In the genomic region with DNA sequence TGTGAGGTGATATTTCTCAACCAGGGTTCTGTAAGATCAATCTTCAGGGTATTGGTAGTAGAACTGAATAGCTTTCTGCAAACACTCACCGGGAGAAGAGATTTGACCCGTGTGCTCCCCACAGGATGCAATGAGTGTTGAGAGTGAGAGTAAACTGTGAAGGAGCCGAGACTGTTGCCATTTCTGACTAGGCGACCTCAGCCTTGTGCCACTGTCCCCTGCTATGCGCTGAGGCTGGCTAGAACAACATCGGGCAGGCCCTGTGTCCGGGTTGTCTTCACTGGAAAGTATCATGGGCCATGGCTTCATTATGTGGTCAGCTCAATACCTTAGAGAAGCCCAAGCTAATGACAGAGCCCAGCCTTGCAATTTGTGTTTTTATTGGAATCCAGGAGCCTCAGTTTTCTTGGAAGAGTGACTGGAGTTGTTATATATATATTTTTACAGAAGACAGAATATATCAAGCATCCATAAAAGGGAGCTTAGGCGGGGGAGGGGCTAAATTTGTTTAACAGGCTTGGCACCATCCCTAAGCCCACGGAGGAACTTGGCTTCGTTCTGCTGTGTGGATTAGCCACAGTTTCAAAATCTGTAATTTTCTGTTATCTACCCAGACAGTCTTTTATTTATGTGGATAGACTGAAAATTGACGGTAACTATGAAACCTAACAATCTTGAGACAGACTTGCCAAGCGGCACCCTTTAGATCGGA, we compare ENCODE assay signal across 9 mouse cellular contexts. TPM values are rescaled to one million over a fixed set of nuclear protein-coding genes. Genes with fewer than 3 reads are reported as not detected.
A peak's percentile ranks its signal among the peaks of the same experiment; 100 is the strongest.
DNase-seq lines count a peak whose midpoint lies in the region; ATAC-seq and TF ChIP-seq lines count a peak whose summit lies in the region.
"Had no signal": no experiment of that assay in that cellular context is flagged by ENCODE, and none has a peak within 500 bp of the region (broad histone marks: within the 10 kb centered on the region; RNA-seq: fewer than 3 reads in every experiment).

No protein-coding gene starts in this region.

- H3K9me3 ChIP-seq in heart, embryonic 16.5 days (replicated peaks; ENCODE audit: control insufficient read depth, low read length): no peaks in the 10 kb centered on the region
- no peaks in the 10 kb centered on the region for H3K9me3 ChIP-seq in neural tube, embryonic 15.5 days (replicated peaks)
- H3K9me3 ChIP-seq in heart, postnatal 0 days (replicated peaks; ENCODE audit: control insufficient read depth, low read length): no peaks in the 10 kb centered on the region
- no peaks in the 10 kb centered on the region for H3K9me3 ChIP-seq in stomach, embryonic 15.5 days

- H3K4me2 ChIP-seq in heart, embryonic 16.5 days (ENCODE audit: low read depth, low read length): peak overlapping the region; percentile 40; the same call in 1 of the 2 replicates
- peak overlapping the region; percentile 26 for H3K4me2 ChIP-seq in neural tube, embryonic 15.5 days
- H3K4me2 ChIP-seq in heart, postnatal 0 days (ENCODE audit: low read depth, low read length): peak overlapping the region; percentile 31; the same call in 1 of the 2 replicates
- H3K4me2 ChIP-seq in stomach, embryonic 15.5 days: peak overlapping the region; percentile 8

- WGBS in heart, embryonic 16.5 days: 29% methylated on average over 13 of the region's 13 CpGs
- 51% methylated on average over 13 of the region's 13 CpGs for WGBS in neural tube, embryonic 15.5 days
- 29% methylated on average over 13 of the region's 13 CpGs for WGBS in heart, postnatal 0 days
- WGBS in stomach, embryonic 15.5 days: 28% methylated on average over 13 of the region's 13 CpGs

- no peaks in the 10 kb centered on the region for H3K36me3 ChIP-seq in heart, embryonic 16.5 days (ENCODE audit: control insufficient read depth, insufficient read depth)
- no peaks in the 10 kb centered on the region for H3K36me3 ChIP-seq in neural tube, embryonic 15.5 days
- no peaks in the 10 kb centered on the region for H3K36me3 ChIP-seq in heart, postnatal 0 days (replicated peaks; ENCODE audit: control insufficient read depth, insufficient read depth, low read length)
- H3K36me3 ChIP-seq in stomach, embryonic 15.5 days: no peaks in the 10 kb centered on the region

- H3K4me1 ChIP-seq in heart, embryonic 16.5 days (ENCODE audit: control insufficient read depth, insufficient read depth, low read length): peaks cover 18% of the 10 kb centered on the region
- H3K4me1 ChIP-seq in neural tube, embryonic 15.5 days: peaks cover 11% of the 10 kb centered on the region; the same call in 1 of the 2 replicates
- H3K4me1 ChIP-seq in heart, postnatal 0 days (ENCODE audit: control insufficient read depth, insufficient read depth): peaks cover 16% of the 10 kb centered on the region
- peaks cover 13% of the 10 kb centered on the region for H3K4me1 ChIP-seq in stomach, embryonic 15.5 days

- peak overlapping the region; percentile 29; the same call in 1 of the 2 replicates for H3K27ac ChIP-seq in heart, embryonic 16.5 days (ENCODE audit: low read length)
- H3K27ac ChIP-seq in neural tube, embryonic 15.5 days (replicated peaks): no peak overlapping the region
- no peak overlapping the region for H3K27ac ChIP-seq in heart, postnatal 0 days (ENCODE audit: low read depth)
- H3K27ac ChIP-seq in stomach, embryonic 15.5 days: no peak overlapping the region

- H3K4me3 ChIP-seq in heart, embryonic 16.5 days (ENCODE audit: low read length): no peak overlapping the region
- no peak overlapping the region for H3K4me3 ChIP-seq in neural tube, embryonic 15.5 days (replicated peaks)
- no peak overlapping the region for H3K4me3 ChIP-seq in heart, postnatal 0 days (ENCODE audit: low read depth, low read length)
- no peak overlapping the region for H3K4me3 ChIP-seq in stomach, embryonic 15.5 days (replicated peaks)
- H3K4me3 ChIP-seq: erythroblast, embryonic 14.5 days had no signal

- no peak for DNase-seq in heart, postnatal 14 days
- no peak for DNase-seq in neural tube, embryonic 10.5 days (ENCODE audit: extremely low spot score, low spot score)
- DNase-seq in heart, postnatal 0 days (ENCODE audit: low spot score): no peak
- no peak for DNase-seq in adrenal gland, adult (ENCODE audit: inconsistent age in 2 of 2, low spot score in 1 of 2)
- DNase-seq: kidney, adult 9 months had no signal

- no peak for ATAC-seq in heart, embryonic 16.5 days (replicated peaks; ENCODE audit: extremely low read depth, insufficient read depth, low FRiP score)
- ATAC-seq in neural tube, embryonic 15.5 days (ENCODE audit: low FRiP score): no peak
- no peak for ATAC-seq in heart, postnatal 0 days (ENCODE audit: insufficient read depth, low read depth)
- ATAC-seq in stomach, embryonic 15.5 days (ENCODE audit: insufficient read depth, low FRiP score, low read depth): no peak

- H3K27me3 ChIP-seq in heart, embryonic 16.5 days (ENCODE audit: control insufficient read depth, insufficient read depth, low read length): no peaks in the 10 kb centered on the region
- no peaks in the 10 kb centered on the region for H3K27me3 ChIP-seq in neural tube, embryonic 15.5 days (replicated peaks)
- H3K27me3 ChIP-seq in heart, postnatal 0 days (ENCODE audit: control insufficient read depth, insufficient read depth, low read length): no peaks in the 10 kb centered on the region
- no peaks in the 10 kb centered on the region for H3K27me3 ChIP-seq in stomach, embryonic 15.5 days (replicated peaks)

- no peak overlapping the region for H3K9ac ChIP-seq in heart, embryonic 16.5 days (ENCODE audit: low read length)
- H3K9ac ChIP-seq in neural tube, embryonic 15.5 days (replicated peaks): no peak overlapping the region
- H3K9ac ChIP-seq in heart, postnatal 0 days (replicated peaks; ENCODE audit: low read depth, low read length): no peak overlapping the region
- no peak overlapping the region for H3K9ac ChIP-seq in stomach, embryonic 15.5 days

- TF ChIP-seq CTCF in heart, postnatal 0 days (IDR thresholded peaks at IDR 0.05; ENCODE audit: low read depth): no peak

- no peak for TF ChIP-seq EP300 in heart, postnatal 0 days (IDR thresholded peaks at IDR 0.05; ENCODE audit: low read depth)

- intact Hi-C loops in heart, postnatal 14 days (cut with DNase I): no loop called here

RNA-seq across cellular contexts. Expression of gene Bmp2k, which starts 18.0 kb away (rescaled TPM):
- 6.6 and 7.4 TPM in 2 replicates for polyA plus RNA-seq in heart, embryonic 16.5 days (2015; fragmentation: Nextera tagmentation; extraction: Ambion mirVana)
- total RNA-seq in heart, postnatal 14 days (2021): 10 to 100 TPM; 11.5 to 12.1 TPM
- polyA plus RNA-seq in neural tube, embryonic 15.5 days (2015; fragmentation: Nextera tagmentation; extraction: Ambion mirVana): 7.8 and 10.9 TPM in 2 replicates
- 7.0 and 12.4 TPM in 2 replicates for total RNA-seq in heart, postnatal 0 days (2014; rRNA removed; ENCODE audit: low replicate concordance)
- polyA plus RNA-seq in heart, postnatal 0 days (2015; fragmentation: Nextera tagmentation; extraction: Ambion mirVana): 6.8 and 6.9 TPM in 2 replicates
- polyA plus RNA-seq in stomach, embryonic 15.5 days (2015; fragmentation: Nextera tagmentation; extraction: Ambion mirVana): 13.8 and 15.0 TPM in 2 replicates
